25 mouse cellular contexts compared by ENCODE assay signal in genomic region chr3:137589811-137590210, GRCm38 (mm10). TPM values are rescaled to one million over a fixed set of nuclear protein-coding genes. Genes with fewer than 3 reads are reported as not detected.
DNase-seq lines count a peak whose midpoint lies in the region; ATAC-seq and TF ChIP-seq lines count a peak whose summit lies in the region.
"Had no signal": no experiment of that assay in that cellular context is flagged by ENCODE, and none has a peak within 500 bp of the region (broad histone marks: within the 10 kb centered on the region; RNA-seq: fewer than 3 reads in every experiment).

No protein-coding gene starts in this region.

- peak; percentile 15 for DNase-seq in layer of hippocampus, adult 11-12 months (ENCODE audit: low spot score)
- DNase-seq in layer of hippocampus, postnatal 25 days (ENCODE audit: extremely low spot score in 1 of 2, low spot score in 1 of 2), result no peak
- DNase-seq in Muller cell, postnatal 12 days (ENCODE audit: inconsistent ontology term), result peak; percentile 64
- peak; percentile 32 to 39 for DNase-seq in layer of hippocampus, adult 2 months (ENCODE audit: low spot score in 2 of 2)
- DNase-seq in layer of hippocampus, postnatal 14 days (ENCODE audit: low spot score in 2 of 2), result peak; percentile 32 to 80
- DNase-seq in urinary bladder, postnatal 36 days (ENCODE audit: low spot score in 2 of 2), result no peak
- DNase-seq: adrenal gland, adult 2 months; adrenal gland, postnatal 14 days; B cell, adult 2 months; cerebellum, adult 18-20 months; cerebellum, adult 9-10 months; cerebellum, postnatal 14 days; gastrocnemius, adult 2 months; gastrocnemius, postnatal 14 days; heart, adult 18-20 months; heart, postnatal 14 days; heart, postnatal 4 days had no signal

- no peak overlapping the region for H3K4me3 ChIP-seq in layer of hippocampus, adult 2 months
- H3K4me3 ChIP-seq: forebrain, embryonic 10.5 days; forebrain, embryonic 13.5 days; gastrocnemius, adult 2 months; heart, embryonic 12.5 days; heart, embryonic 15.5 days; hindbrain, embryonic 12.5 days; hindbrain, embryonic 15.5 days had no signal

- no peak for TF ChIP-seq CTCF in layer of hippocampus, adult 2 months (conservative IDR thresholded peaks at IDR 0.05)

- H3K27ac ChIP-seq in layer of hippocampus, adult 2 months, result peak overlapping the region; percentile 50
- H3K27ac ChIP-seq: forebrain, embryonic 10.5 days; forebrain, embryonic 13.5 days; gastrocnemius, adult 2 months; heart, embryonic 15.5 days; hindbrain, embryonic 12.5 days; hindbrain, embryonic 15.5 days had no signal

- ATAC-seq in frontal cortex, adult (ENCODE audit: low TSS enrichment), result no peak; the same call in 1 of the 2 replicates
- ATAC-seq: forebrain, embryonic 13.5 days; forebrain, embryonic 16.5 days had no signal

RNA-seq across cellular contexts. Expression of gene Ddit4l, which starts 31.6 kb away (rescaled TPM):
- total RNA-seq in layer of hippocampus, postnatal 25 days (2021), result 10 to 100 TPM in 1 of 2 experiments, 1 to 10 TPM in 1; 9.2 to 11.8 TPM
- 1 to 10 TPM; 8.7 to 8.9 TPM for total RNA-seq in layer of hippocampus, adult 2 months (2021)
- total RNA-seq in layer of hippocampus, postnatal 14 days (2021), result 1 to 10 TPM; 5.8 to 7.5 TPM

Comparison
In these comparisons a context has a peak if more than half of its experiments do, and no peak if none do; other contexts are left out.
1. DNase-seq: peak in layer of hippocampus, adult 11-12 months (single experiment), Muller cell, postnatal 12 days (single experiment), layer of hippocampus, adult 2 months (2 of 2) and layer of hippocampus, postnatal 14 days (2 of 2); none in layer of hippocampus, postnatal 25 days (0 of 2) and urinary bladder, postnatal 36 days (0 of 2).